Mouse (Mus musculus): Measurements from ENCODE around the gene Il22ra2. TPM values are rescaled to one million over a fixed set of nuclear protein-coding genes. Genes with fewer than 3 reads are reported as not detected.

The Il22ra2 gene
- polyA plus RNA-seq, 1 experiment from 2014 or later = not detected

DNA sequence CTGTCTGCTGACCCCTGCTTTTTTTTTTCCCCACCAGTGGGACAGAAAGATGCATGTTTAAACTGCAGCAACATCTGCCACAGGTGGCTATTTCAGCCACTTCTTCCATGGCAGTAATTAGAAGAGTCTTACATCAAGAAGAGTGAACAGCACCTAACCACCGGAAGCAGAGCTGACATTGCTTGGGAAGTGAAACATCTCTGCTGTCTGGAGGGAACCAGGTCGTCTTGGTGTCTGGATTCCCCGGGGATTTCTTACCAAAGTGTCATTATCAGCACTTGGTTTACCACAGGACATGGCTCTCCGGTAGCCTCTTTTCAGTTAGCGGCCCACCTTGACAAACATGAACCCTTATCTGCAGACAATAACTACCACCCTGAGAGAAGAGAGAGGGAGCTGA, 38.2 kb downstream of the Il22ra2 start:
- Histone ChIP-seq H3K27ac (replicated peaks; ENCODE audit: low read depth, low read length) (no peak overlapping the region), H3K9ac (replicated peaks; ENCODE audit: low read length) (no peak overlapping the region), H3K4me1 (ENCODE audit: control insufficient read depth, insufficient read depth, low read length) (no peaks in the 10 kb centered on the region), H3K4me3 (replicated peaks; ENCODE audit: low read depth, low read length) (no peak overlapping the region), H3K27me3 (ENCODE audit: control insufficient read depth, insufficient read depth, low read length) (no peaks in the 10 kb centered on the region), H3K36me3 (ENCODE audit: control insufficient read depth, insufficient read depth, low read length) (no peaks in the 10 kb centered on the region), H3K4me2 (ENCODE audit: low read length) (no peak overlapping the region), H3K9me3 (ENCODE audit: control insufficient read depth, low read length) (no peaks in the 10 kb centered on the region)
- no peak for DNase-seq
- WGBS = 91% methylated on average over 5 of the region's 5 CpGs
- ATAC-seq (ENCODE audit: low FRiP score, low TSS enrichment) = no peak

DNA sequence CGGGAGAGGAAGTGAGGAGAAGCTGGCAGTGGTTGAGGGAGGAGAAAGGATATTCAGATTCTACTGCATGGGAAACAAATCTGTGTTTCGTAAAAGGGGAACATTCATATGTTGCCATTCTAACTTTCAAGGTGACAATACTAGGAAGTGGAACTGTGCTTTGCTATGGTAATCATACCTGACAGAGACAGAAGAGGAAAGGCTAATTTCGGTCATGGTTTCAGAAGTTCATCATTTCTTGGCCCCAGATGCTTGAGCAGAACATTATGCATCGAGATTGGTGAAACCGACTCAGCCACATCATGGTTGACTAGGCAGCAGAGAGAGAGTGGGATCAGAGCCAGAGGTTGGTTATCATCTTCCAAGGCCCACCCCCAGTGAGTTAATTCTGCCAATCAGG, 47.2 kb downstream of the Il22ra2 start:
- Histone ChIP-seq H3K36me3 (ENCODE audit: control insufficient read depth, insufficient read depth, low read length) (no peaks in the 10 kb centered on the region), H3K4me3 (replicated peaks; ENCODE audit: low read depth, low read length) (no peak overlapping the region), H3K27me3 (ENCODE audit: control insufficient read depth, insufficient read depth, low read length) (no peaks in the 10 kb centered on the region), H3K9ac (replicated peaks; ENCODE audit: low read length) (no peak overlapping the region), H3K9me3 (ENCODE audit: control insufficient read depth, low read length) (no peaks in the 10 kb centered on the region), H3K4me2 (ENCODE audit: low read length) (no peak overlapping the region), H3K4me1 (ENCODE audit: control insufficient read depth, insufficient read depth, low read length) (no peaks in the 10 kb centered on the region), H3K27ac (replicated peaks; ENCODE audit: low read depth, low read length) (no peak overlapping the region)
- ATAC-seq (ENCODE audit: low FRiP score, low TSS enrichment) (no peak), DNase-seq (no peak)
- 92% methylated on average over 5 of the region's 5 CpGs for WGBS

DNA sequence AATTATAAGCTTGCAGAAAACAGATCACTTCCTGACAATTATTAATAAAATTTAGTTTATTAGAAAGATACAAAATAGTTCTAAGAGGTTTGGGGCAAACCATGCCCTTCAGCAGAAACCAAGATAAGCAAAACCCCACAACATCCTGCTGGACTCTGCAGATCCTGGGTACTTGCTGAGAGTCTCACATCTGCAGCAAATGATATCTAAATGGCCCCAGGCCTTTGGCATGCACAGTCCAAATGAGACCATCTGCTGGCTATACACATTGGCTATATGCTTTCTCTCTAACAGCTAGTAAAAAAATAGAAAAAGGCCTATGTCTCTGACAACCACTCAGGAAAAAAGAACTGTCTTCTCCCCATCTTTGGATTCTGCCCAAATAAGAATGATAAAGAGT, 50.2 kb downstream of the Il22ra2 start:
- no peaks in the 10 kb centered on the region for H3K36me3 ChIP-seq (ENCODE audit: control insufficient read depth, insufficient read depth, low read length)
- H3K27ac ChIP-seq (replicated peaks; ENCODE audit: low read depth, low read length) = no peak overlapping the region
- ATAC-seq (ENCODE audit: low FRiP score, low TSS enrichment) (no peak), DNase-seq (no peak)
- H3K9ac ChIP-seq (replicated peaks; ENCODE audit: low read length) = no peak overlapping the region
- no peaks in the 10 kb centered on the region for H3K27me3 ChIP-seq (ENCODE audit: control insufficient read depth, insufficient read depth, low read length)
- H3K9me3 ChIP-seq (ENCODE audit: control insufficient read depth, low read length) = no peaks in the 10 kb centered on the region
- H3K4me1 ChIP-seq (ENCODE audit: control insufficient read depth, insufficient read depth, low read length) = no peaks in the 10 kb centered on the region
- no peak overlapping the region for H3K4me3 ChIP-seq (replicated peaks; ENCODE audit: low read depth, low read length)
- no peak overlapping the region for H3K4me2 ChIP-seq (ENCODE audit: low read length)

DNA sequence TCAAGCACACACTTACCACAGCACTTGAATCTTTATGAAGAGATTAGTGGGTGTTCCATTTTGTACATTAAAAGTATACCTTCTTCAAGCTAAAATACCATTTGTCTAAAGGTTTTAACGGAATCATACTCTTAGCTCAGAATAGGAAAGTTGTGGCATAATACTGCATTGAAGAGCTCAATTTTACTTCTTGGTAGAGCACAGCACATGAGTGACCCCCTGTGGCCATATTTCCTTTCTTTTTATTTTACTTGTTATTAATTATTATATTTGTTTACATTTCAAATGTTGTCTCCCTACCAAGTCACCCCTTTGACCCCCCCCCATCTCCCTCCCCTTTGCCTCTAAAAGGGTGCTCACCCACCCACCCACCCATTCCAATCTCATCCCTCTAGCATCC, 51.3 kb downstream of the Il22ra2 start:
- no peak overlapping the region for H3K4me3 ChIP-seq (replicated peaks; ENCODE audit: low read depth, low read length)
- no peaks in the 10 kb centered on the region for H3K4me1 ChIP-seq (ENCODE audit: control insufficient read depth, insufficient read depth, low read length)
- no peak overlapping the region for H3K4me2 ChIP-seq (ENCODE audit: low read length)
- no peak overlapping the region for H3K9ac ChIP-seq (replicated peaks; ENCODE audit: low read length)
- H3K27ac ChIP-seq (replicated peaks; ENCODE audit: low read depth, low read length) = no peak overlapping the region
- WGBS = 91% methylated on average over 1 of the region's 1 CpGs
- no peaks in the 10 kb centered on the region for H3K27me3 ChIP-seq (ENCODE audit: control insufficient read depth, insufficient read depth, low read length)
- H3K9me3 ChIP-seq (ENCODE audit: control insufficient read depth, low read length) = no peaks in the 10 kb centered on the region
- ATAC-seq (ENCODE audit: low FRiP score, low TSS enrichment) = no peak
- DNase-seq = no peak
- H3K36me3 ChIP-seq (ENCODE audit: control insufficient read depth, insufficient read depth, low read length) = no peaks in the 10 kb centered on the region

Other genes with a start within 250 kb of the Il22ra2 start
- gene Ifngr1, start 30.0 kb upstream of the Il22ra2 start, polyA plus RNA-seq (2014; fragmentation: Nextera tagmentation; extraction: Ambion mirVana) = 16.6 and 23.9 TPM in 2 replicates
- 0.26 and 0.65 TPM in 2 replicates for gene Il20ra, start 90.6 kb downstream of the Il22ra2 start, polyA plus RNA-seq (2014; fragmentation: Nextera tagmentation; extraction: Ambion mirVana)
- gene Slc35d3, start 229.5 kb downstream of the Il22ra2 start, polyA plus RNA-seq (2014; fragmentation: Nextera tagmentation; extraction: Ambion mirVana) = 2.3 and 2.4 TPM in 2 replicates

All from midbrain, embryonic 14.5 days (tissue).